Mouse (Mus musculus): ENCODE data around the gene D5Ertd577e. TPM values are rescaled to one million over a fixed set of nuclear protein-coding genes. Genes with fewer than 3 reads are reported as not detected.
"Not testable (repeated sequence)": the region's sequence is repeated elsewhere in the genome, so short reads cannot be mapped to it uniquely, and the experiment has no call there.

D5Ertd577e gene
- not detected in 2 replicates for polyA plus RNA-seq (2016; fragmentation: Nextera tagmentation; extraction: Ambion mirVana)

GRCm38 (mm10) chr5:95456506-95456905, at the start of gene D5Ertd577e:
Gene D5Ertd577e (plus strand): TSS chr5:95456806.
- not testable (repeated sequence) for H3K4me3 ChIP-seq; H3K27ac ChIP-seq; H3K9ac ChIP-seq; ATAC-seq (ENCODE audit: low FRiP score); H3K27me3 ChIP-seq; H3K36me3 ChIP-seq; H3K9me3 ChIP-seq (replicated peaks); H3K4me2 ChIP-seq (replicated peaks); H3K4me1 ChIP-seq
- 44% methylated on average over 1 of the region's 1 CpGs for WGBS

GRCm38 (mm10) chr5:95510458-95510857, 53.9 kb downstream of the D5Ertd577e start, which contains the start of gene Gm3286:
Gene Gm3286 (plus strand): TSS chr5:95510758.
- H3K4me3 ChIP-seq; H3K27me3 ChIP-seq; H3K4me2 ChIP-seq (replicated peaks); ATAC-seq (ENCODE audit: low FRiP score); H3K36me3 ChIP-seq; H3K9me3 ChIP-seq (replicated peaks); H3K4me1 ChIP-seq; H3K27ac ChIP-seq; H3K9ac ChIP-seq: not testable (repeated sequence)

Other genes starting within 250 kb of the D5Ertd577e start
- gene Gm10424, start 184.0 kb upstream of the D5Ertd577e start, polyA plus RNA-seq (2016; fragmentation: Nextera tagmentation; extraction: Ambion mirVana): not detected in 2 replicates
- not detected in 2 replicates for gene Gm3259, start 150.9 kb upstream of the D5Ertd577e start, polyA plus RNA-seq (2016; fragmentation: Nextera tagmentation; extraction: Ambion mirVana)
- not detected in 2 replicates for gene Gm3286, start 54.0 kb downstream of the D5Ertd577e start, polyA plus RNA-seq (2016; fragmentation: Nextera tagmentation; extraction: Ambion mirVana)
- gene Gm7971, start 138.1 kb downstream of the D5Ertd577e start, polyA plus RNA-seq (2016; fragmentation: Nextera tagmentation; extraction: Ambion mirVana): not detected in 2 replicates

All from hindbrain, embryonic 12.5 days (tissue).